Mouse (Mus musculus) embryonic facial prominence, embryonic 15.5 days (tissue): ENCODE results near the gene Enpp6. TPM values are rescaled to one million over a fixed set of nuclear protein-coding genes. Genes with fewer than 3 reads are reported as not detected.

Experiments
- ATAC-seq: fragments of 200-750 bp; cut with Nextera tagmentation; 2 replicates; pipeline ENCODE4 v1.8.0; 2017; ENCODE audit warnings: low read depth, moderate TSS enrichment; ENCODE audit not compliant: insufficient number of reproducible peaks, low FRiP score, low TSS enrichment
- H3K27ac ChIP-seq: fragments of 300-500 bp; sonication (generic); replicated peaks from 2 replicates; pipeline ENCODE4 v1.5.1; 2015; ENCODE audit warnings: mild to moderate bottlenecking, inconsistent platforms
- H3K27me3 ChIP-seq: fragments of 300-500 bp; sonication (generic); 2 replicates; pipeline ENCODE4 v1.6.1; 2015; ENCODE audit warnings: inconsistent platforms
- H3K36me3 ChIP-seq: fragments of 300-500 bp; sonication (generic); 2 replicates; pipeline ENCODE4 v1.6.1; 2015; ENCODE audit warnings: mild to moderate bottlenecking, inconsistent platforms
- H3K4me1 ChIP-seq: fragments of 300-500 bp; sonication (generic); 2 replicates; pipeline ENCODE4 v1.6.1; 2015; ENCODE audit warnings: inconsistent platforms
- H3K4me2 ChIP-seq: fragments of 300-500 bp; sonication (generic); replicated peaks from 2 replicates; pipeline ENCODE4 v1.6.1; 2015; ENCODE audit warnings: mild to moderate bottlenecking, inconsistent platforms
- H3K4me3 ChIP-seq: fragments of 300-500 bp; sonication (generic); replicated peaks from 2 replicates; pipeline ENCODE4 v1.5.1; 2015; ENCODE audit warnings: mild to moderate bottlenecking, inconsistent platforms
- H3K9ac ChIP-seq: fragments of 300-500 bp; sonication (generic); 2 replicates; pipeline ENCODE4 v1.6.1; 2015; ENCODE audit warnings: inconsistent platforms
- H3K9me3 ChIP-seq: fragments of 300-500 bp; sonication (generic); replicated peaks from 2 replicates; pipeline ENCODE4 v1.6.1; 2016; ENCODE audit warnings: inconsistent platforms
- WGBS: fragments of 180-500 bp; shearing (Covaris S2); methylation state at CpG from one replicate; pipeline ENCODE4 v1.1.7; 2015; 5-methylcytosine and 5-hydroxymethylcytosine counted together
- polyA plus RNA-seq: library from polyadenylated mRNA; unstranded; fragments of >200 nt; fragmentation: Nextera tagmentation; extraction: Ambion mirVana; gene quantifications from 2 replicates; pipeline ENCODE4 v1.2.1, GENCODE M21; 2015

The Enpp6 gene
- polyA plus RNA-seq, 1 experiment from 2014 or later, result 3.1 TPM

- Histone ChIP-seq H3K4me3 (no peak overlapping the region), H3K9me3 (no peaks in the 10 kb centered on the region), H3K4me1 (no peaks in the 10 kb centered on the region), H3K36me3 (no peaks in the 10 kb centered on the region), H3K9ac (no peak overlapping the region), H3K27me3 (no peaks in the 10 kb centered on the region), H3K4me2 (no peak overlapping the region), H3K27ac (no peak overlapping the region)
- ATAC-seq, result no peak
- 87% methylated on average over 5 of the region's 5 CpGs for WGBS
Measured at GRCm38 (mm10) chr8:47005676-47006075, 19.0 kb downstream of the Enpp6 start.

GRCm38 (mm10) chr8:47006785-47007184 lies 20.1 kb downstream of the Enpp6 start:
- no peak overlapping the region; the same call in 1 of the 2 replicates for H3K27ac ChIP-seq
- H3K9me3 ChIP-seq, result no peaks in the 10 kb centered on the region
- H3K27me3 ChIP-seq, result no peaks in the 10 kb centered on the region
- H3K4me2 ChIP-seq, result no peak overlapping the region
- 35% methylated on average over 9 of the region's 9 CpGs for WGBS
- no peaks in the 10 kb centered on the region for H3K36me3 ChIP-seq
- H3K9ac ChIP-seq, result no peak overlapping the region
- H3K4me3 ChIP-seq, result no peak overlapping the region
- ATAC-seq, result 0 out of 2 replicates have a peak, but pooled peaks have one; percentile 57
- no peaks in the 10 kb centered on the region for H3K4me1 ChIP-seq

GRCm38 (mm10) chr8:47008220-47008773 lies 21.6 kb downstream of the Enpp6 start:
- Histone ChIP-seq H3K9me3 (no peaks in the 10 kb centered on the region), H3K9ac (no peak overlapping the region), H3K27me3 (no peaks in the 10 kb centered on the region), H3K27ac (no peak overlapping the region), H3K4me2 (no peak overlapping the region), H3K4me1 (no peaks in the 10 kb centered on the region), H3K36me3 (no peaks in the 10 kb centered on the region), H3K4me3 (no peak overlapping the region)
- 81% methylated on average over 13 of the region's 13 CpGs for WGBS
- ATAC-seq, result no peak

GRCm38 (mm10) chr8:47016268-47016946 lies 29.7 kb downstream of the Enpp6 start:
- Histone ChIP-seq H3K27me3 (peaks cover 7% of the 10 kb centered on the region; the same call in 1 of the 2 replicates), H3K4me2 (no peak overlapping the region), H3K27ac (no peak overlapping the region), H3K4me1 (no peaks in the 10 kb centered on the region), H3K4me3 (no peak overlapping the region), H3K36me3 (no peaks in the 10 kb centered on the region), H3K9ac (no peak overlapping the region), H3K9me3 (no peaks in the 10 kb centered on the region)
- 36% methylated on average over 13 of the region's 13 CpGs for WGBS
- no peak for ATAC-seq

- Histone ChIP-seq H3K4me3 (no peak overlapping the region), H3K27ac (no peak overlapping the region), H3K4me1 (no peaks in the 10 kb centered on the region), H3K27me3 (no peaks in the 10 kb centered on the region), H3K36me3 (no peaks in the 10 kb centered on the region), H3K9me3 (no peaks in the 10 kb centered on the region), H3K9ac (no peak overlapping the region), H3K4me2 (no peak overlapping the region)
- ATAC-seq, result no peak; the same call in 1 of the 2 replicates
- WGBS, result 50% methylated on average over 8 of the region's 8 CpGs
Measured at GRCm38 (mm10) chr8:47021135-47021555, 34.5 kb downstream of the Enpp6 start.

- Histone ChIP-seq H3K9me3 (no peaks in the 10 kb centered on the region), H3K4me3 (no peak overlapping the region), H3K9ac (no peak overlapping the region), H3K27ac (no peak overlapping the region), H3K4me2 (no peak overlapping the region), H3K4me1 (no peaks in the 10 kb centered on the region), H3K36me3 (no peaks in the 10 kb centered on the region), H3K27me3 (no peaks in the 10 kb centered on the region)
- WGBS, result 87% methylated on average over 4 of the region's 4 CpGs
- no peak for ATAC-seq
Measured at GRCm38 (mm10) chr8:47024612-47025011, 37.9 kb downstream of the Enpp6 start.

- no peaks in the 10 kb centered on the region for H3K4me1 ChIP-seq
- no peak overlapping the region for H3K9ac ChIP-seq
- WGBS, result 63% methylated on average over 10 of the region's 10 CpGs
- H3K36me3 ChIP-seq, result no peaks in the 10 kb centered on the region
- no peak overlapping the region for H3K27ac ChIP-seq
- ATAC-seq, result no peak
- no peak overlapping the region for H3K4me2 ChIP-seq
- H3K4me3 ChIP-seq, result no peak overlapping the region
- no peaks in the 10 kb centered on the region for H3K9me3 ChIP-seq
- H3K27me3 ChIP-seq, result no peaks in the 10 kb centered on the region
Measured at GRCm38 (mm10) chr8:47026841-47027490, 40.3 kb downstream of the Enpp6 start.

- WGBS, result 74% methylated on average over 6 of the region's 6 CpGs
- Histone ChIP-seq H3K36me3 (no peaks in the 10 kb centered on the region), H3K27ac (no peak overlapping the region)
Measured at GRCm38 (mm10) chr8:47028474-47028873, 41.8 kb downstream of the Enpp6 start.

GRCm38 (mm10) chr8:47030321-47030720 lies 43.6 kb downstream of the Enpp6 start:
- Histone ChIP-seq H3K27me3 (no peaks in the 10 kb centered on the region), H3K4me1 (no peaks in the 10 kb centered on the region), H3K9ac (no peak overlapping the region), H3K4me2 (no peak overlapping the region), H3K9me3 (no peaks in the 10 kb centered on the region), H3K4me3 (no peak overlapping the region), H3K36me3 (no peaks in the 10 kb centered on the region), H3K27ac (no peak overlapping the region)
- 86% methylated on average over 19 of the region's 19 CpGs for WGBS
- no peak for ATAC-seq

More at GRCm38 (mm10) chr8:47028474-47028873, 41.8 kb downstream of the Enpp6 start:
- Histone ChIP-seq H3K4me2 (no peak overlapping the region), H3K4me3 (no peak overlapping the region), H3K27me3 (no peaks in the 10 kb centered on the region), H3K9me3 (no peaks in the 10 kb centered on the region), H3K4me1 (no peaks in the 10 kb centered on the region), H3K9ac (no peak overlapping the region)
- no peak for ATAC-seq

GRCm38 (mm10) chr8:47032081-47032480 lies 45.4 kb downstream of the Enpp6 start:
- no peaks in the 10 kb centered on the region for H3K9me3 ChIP-seq
- H3K27ac ChIP-seq, result no peak overlapping the region
- no peaks in the 10 kb centered on the region for H3K27me3 ChIP-seq
- no peak overlapping the region for H3K4me2 ChIP-seq
- no peak overlapping the region for H3K9ac ChIP-seq
- H3K36me3 ChIP-seq, result no peaks in the 10 kb centered on the region
- ATAC-seq, result no peak
- no peaks in the 10 kb centered on the region for H3K4me1 ChIP-seq
- H3K4me3 ChIP-seq, result no peak overlapping the region
- WGBS, result 84% methylated on average over 7 of the region's 7 CpGs

- no peaks in the 10 kb centered on the region for H3K36me3 ChIP-seq
- H3K27me3 ChIP-seq, result no peaks in the 10 kb centered on the region
- H3K4me2 ChIP-seq, result no peak overlapping the region
- ATAC-seq, result no peak
- no peaks in the 10 kb centered on the region for H3K4me1 ChIP-seq
- H3K4me3 ChIP-seq, result no peak overlapping the region
- no peak overlapping the region for H3K9ac ChIP-seq
- H3K9me3 ChIP-seq, result no peaks in the 10 kb centered on the region
- 66% methylated on average over 4 of the region's 4 CpGs for WGBS
- no peak overlapping the region for H3K27ac ChIP-seq
Measured at GRCm38 (mm10) chr8:47033976-47034375, 47.3 kb downstream of the Enpp6 start.
